Mouse (Mus musculus) lung, embryonic 14.5 days (tissue): ENCODE results near the gene Dgcr8. TPM values are rescaled to one million over a fixed set of nuclear protein-coding genes. Genes with fewer than 3 reads are reported as not detected.

Experiments used
- ATAC-seq: fragments of 200-750 bp; cut with Nextera tagmentation; 2 replicates; pipeline ENCODE4 v1.8.0; 2017; ENCODE audit warnings: mild to moderate bottlenecking, moderate TSS enrichment, moderate library complexity; ENCODE audit not compliant: insufficient read depth
- DNase-seq: peaks from one replicate; pipeline ENCODE4 v3.0.0-alpha.2; 2015
- H3K27ac ChIP-seq: fragments of 300-500 bp; sonication (generic); 2 replicates; pipeline ENCODE4 v1.5.1; 2014; ENCODE audit warnings: low read depth, mild to moderate bottlenecking, moderate library complexity
- H3K27me3 ChIP-seq: fragments of 300-500 bp; sonication (generic); 2 replicates; pipeline ENCODE4 v1.6.1; 2014; ENCODE audit warnings: low read length, control low read depth; ENCODE audit not compliant: insufficient read depth
- H3K36me3 ChIP-seq: fragments of 300-500 bp; sonication (generic); 2 replicates; pipeline ENCODE4 v1.6.1; 2014; ENCODE audit warnings: control low read depth; ENCODE audit not compliant: insufficient read depth
- H3K4me1 ChIP-seq: fragments of 300-500 bp; sonication (generic); 2 replicates; pipeline ENCODE4 v1.6.1; 2014; ENCODE audit warnings: antibody characterized with exemption, control low read depth; ENCODE audit not compliant: insufficient read depth
- H3K4me2 ChIP-seq: fragments of 300-500 bp; sonication (generic); 2 replicates; pipeline ENCODE4 v1.6.1; 2014; ENCODE audit warnings: mild to moderate bottlenecking
- H3K4me3 ChIP-seq: fragments of 300-500 bp; sonication (generic); 2 replicates; pipeline ENCODE4 v1.5.1; 2014; ENCODE audit warnings: low read depth, low read length
- H3K9ac ChIP-seq: fragments of 300-500 bp; sonication (generic); 2 replicates; pipeline ENCODE4 v1.6.1; 2014
- H3K9me3 ChIP-seq: fragments of 300-500 bp; sonication (generic); 2 replicates; pipeline ENCODE4 v1.6.1; 2016; ENCODE audit warnings: low read depth, low read length, control low read depth
- CTCF ChIP-seq: IDR thresholded peaks from 2 replicates; pipeline ENCODE4 v1.5.1; 2016; ENCODE audit warnings: antibody characterized with exemption, low read depth
- WGBS: fragments of 180-500 bp; shearing (Covaris S2); extraction: QIAGEN DNeasy Blood & Tissue Kit; methylation state at CpG from one replicate; pipeline ENCODE4 v1.1.7; 2014; 5-methylcytosine and 5-hydroxymethylcytosine counted together
- polyA plus RNA-seq: library from polyadenylated mRNA; unstranded; fragments of >200 nt; fragmentation: Nextera tagmentation; extraction: Ambion mirVana; gene quantifications from 2 replicates; pipeline ENCODE4 v1.2.1, GENCODE M21; 2014

The Dgcr8 gene
- polyA plus RNA-seq, 1 experiment from 2014 or later = 44.4 TPM

DNA sequence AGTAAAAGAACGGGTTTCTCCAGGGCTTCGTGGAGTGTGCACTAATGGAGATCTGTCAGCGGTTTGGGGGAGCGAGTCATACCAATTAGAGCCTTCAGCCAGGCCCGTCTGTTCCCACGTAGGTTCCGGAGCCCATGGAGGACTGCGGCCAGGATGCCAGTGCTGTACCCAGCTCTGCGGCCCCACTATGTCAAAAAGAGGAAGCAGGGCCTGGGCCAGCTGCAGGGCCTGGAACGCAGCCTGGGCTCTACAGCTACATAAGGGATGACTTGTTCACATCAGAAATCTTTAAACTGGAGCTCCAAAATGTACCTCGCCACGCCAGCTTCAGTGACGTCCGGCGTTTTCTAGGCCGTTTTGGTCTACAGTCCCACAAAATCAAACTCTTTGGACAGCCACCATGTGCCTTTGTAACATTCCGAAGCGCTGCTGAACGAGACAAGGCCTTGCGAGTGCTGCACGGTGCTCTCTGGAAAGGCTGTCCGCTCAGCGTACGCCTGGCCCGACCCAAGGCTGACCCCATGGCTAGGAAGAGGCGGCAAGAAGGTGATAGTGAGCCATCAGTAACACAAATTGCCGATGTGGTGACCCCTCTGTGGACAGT is 39.6 kb downstream of the Dgcr8 start:
- peak overlapping the region; percentile 91 for H3K27ac ChIP-seq
- peak overlapping the region; percentile 80 for H3K4me2 ChIP-seq
- peak; percentile 54 for DNase-seq
- H3K9ac ChIP-seq = peak overlapping the region; percentile 82
- peaks cover 12% of the 10 kb centered on the region; the same call in 1 of the 2 replicates for H3K4me1 ChIP-seq
- no peak for TF ChIP-seq CTCF
- ATAC-seq = peak; percentile 8
- H3K9me3 ChIP-seq = no peaks in the 10 kb centered on the region
- H3K36me3 ChIP-seq = peaks cover 68% of the 10 kb centered on the region
- WGBS = 3% methylated on average over 27 of the region's 27 CpGs
- peak overlapping the region; percentile 97 for H3K4me3 ChIP-seq
- no peaks in the 10 kb centered on the region for H3K27me3 ChIP-seq

DNA sequence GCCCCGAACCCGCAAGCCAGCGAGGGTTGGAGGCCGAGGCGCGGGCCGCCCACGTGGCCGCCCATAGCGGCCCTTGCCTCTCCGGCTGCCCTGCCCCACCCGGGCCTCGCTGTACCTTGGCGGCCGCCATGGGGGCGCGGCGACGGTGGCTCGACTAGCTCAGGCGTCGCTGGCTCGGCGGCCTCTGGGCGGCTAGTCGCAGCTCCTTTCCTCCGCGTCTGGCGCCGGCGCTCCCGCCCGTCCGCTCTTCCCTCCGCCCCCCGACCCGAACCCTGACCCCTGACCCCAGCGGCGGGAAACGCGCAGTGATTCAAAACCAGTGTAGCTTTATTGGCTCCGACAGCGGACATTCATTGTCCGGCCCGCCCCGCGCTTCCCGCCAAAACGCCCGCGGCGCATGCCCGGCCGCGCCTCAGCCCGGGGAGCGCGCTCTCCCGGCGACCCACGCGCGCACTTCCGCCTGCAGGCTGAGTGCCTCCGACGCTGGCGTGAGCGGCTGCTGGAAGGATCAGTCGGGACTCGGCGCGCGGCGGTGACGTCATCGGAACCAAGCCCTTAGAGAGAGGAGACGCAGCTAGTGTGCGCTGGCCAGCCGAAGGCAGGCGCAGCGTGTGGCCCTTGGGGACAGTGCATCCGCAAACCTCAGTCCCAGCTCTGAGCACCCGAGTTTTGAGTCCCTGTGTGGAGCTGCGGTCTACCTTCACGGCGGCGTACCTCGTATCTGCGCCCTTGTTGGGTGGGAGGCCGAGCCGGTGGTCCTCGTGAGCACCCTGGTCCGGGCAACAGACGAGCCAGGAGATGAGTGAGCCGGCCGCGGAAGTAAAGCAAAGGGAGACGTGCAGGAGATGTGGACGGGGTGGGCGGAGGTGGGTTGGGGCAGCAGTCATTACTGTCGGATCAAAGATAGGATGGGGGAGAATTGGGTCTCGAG is 40.3 kb downstream of the Dgcr8 start, which contains the start of the genes Trmt2a and Ranbp1:
Gene Trmt2a, plus strand, starts transcription at position 247 of the 931 bp plus-strand sequence.
Gene Ranbp1, minus strand, starts transcription at position 300 of the 931 bp plus-strand sequence.
- H3K27ac ChIP-seq = peak within 1 kb of the TSS; percentile 91
- H3K4me2 ChIP-seq = peak within 1 kb of the TSS; percentile 80
- ATAC-seq = peak; percentile 96
- H3K4me1 ChIP-seq = peaks cover 12% of the 10 kb centered on the region; the same call in 1 of the 2 replicates
- no peak; the same call in none of the 2 replicates for TF ChIP-seq CTCF
- H3K27me3 ChIP-seq = no peaks in the 10 kb centered on the region
- H3K9me3 ChIP-seq = no peaks in the 10 kb centered on the region
- H3K36me3 ChIP-seq = peaks cover 68% of the 10 kb centered on the region
- H3K9ac ChIP-seq = peak within 1 kb of the TSS; percentile 95
- H3K4me3 ChIP-seq = peak within 1 kb of the TSS; percentile 97
- DNase-seq = peak; percentile 100
- under 1% methylated on average over 102 of the region's 102 CpGs for WGBS

DNA sequence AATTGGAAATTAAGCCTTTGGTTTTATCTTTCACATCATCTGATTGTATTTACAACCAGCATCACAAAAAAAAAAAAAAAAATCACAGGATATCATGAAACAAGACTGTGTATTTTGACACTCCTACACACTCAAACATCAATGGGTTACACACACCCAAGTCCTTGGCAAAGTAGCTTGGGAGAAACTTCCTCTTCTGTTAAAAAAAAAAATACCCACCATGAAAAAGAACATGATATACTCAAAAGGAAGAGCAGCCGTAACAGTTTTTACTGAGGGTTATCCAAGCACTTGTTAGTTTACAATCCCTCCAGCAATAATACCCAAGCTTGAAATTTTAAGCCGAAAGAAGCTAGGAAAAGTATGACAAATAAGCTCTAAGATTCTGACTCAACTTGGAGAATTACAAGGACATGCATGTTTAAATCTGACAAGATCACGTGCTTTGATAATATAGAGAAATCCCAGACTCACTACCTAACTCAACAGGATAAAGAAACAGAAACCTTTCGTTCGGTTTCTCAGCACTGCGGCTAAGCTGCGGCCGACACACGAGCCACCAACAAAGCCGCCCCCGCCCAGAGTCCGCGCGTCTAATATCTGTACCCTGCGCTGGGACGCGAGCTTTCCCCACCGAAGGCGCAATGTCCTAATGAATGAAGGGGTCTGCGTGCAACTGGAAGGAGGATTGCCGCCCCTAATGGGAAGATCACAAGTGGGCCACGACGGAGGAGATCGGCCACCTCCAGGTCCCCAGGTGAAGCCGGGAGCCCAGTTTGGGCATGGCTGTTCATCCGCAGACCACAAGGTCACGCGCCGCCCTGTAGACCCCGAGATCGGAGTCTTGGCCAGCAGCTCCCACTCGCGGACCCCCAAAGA is 41.3 kb downstream of the Dgcr8 start:
- peaks cover 68% of the 10 kb centered on the region for H3K36me3 ChIP-seq
- DNase-seq = peak; percentile 60

GRCm38 (mm10) chr16:18241581-18241980 is 47.5 kb downstream of the Dgcr8 start:
- no peak overlapping the region for H3K4me3 ChIP-seq
- no peak for DNase-seq
- H3K4me2 ChIP-seq = no peak overlapping the region
- H3K4me1 ChIP-seq = peaks cover under 1% of the 10 kb centered on the region; the same call in 1 of the 2 replicates
- H3K27me3 ChIP-seq = no peaks in the 10 kb centered on the region
- H3K36me3 ChIP-seq = peaks cover 88% of the 10 kb centered on the region
- no peak for ATAC-seq
- no peak overlapping the region for H3K27ac ChIP-seq
- no peaks in the 10 kb centered on the region for H3K9me3 ChIP-seq
- no peak overlapping the region for H3K9ac ChIP-seq
- no peak for TF ChIP-seq CTCF
- WGBS = 91% methylated on average over 10 of the region's 10 CpGs

More for the DNA sequence above, 41.3 kb downstream of the Dgcr8 start:
- Histone ChIP-seq H3K9me3 (no peaks in the 10 kb centered on the region), H3K4me1 (peaks cover 12% of the 10 kb centered on the region; the same call in 1 of the 2 replicates), H3K4me2 (peak overlapping the region; percentile 80), H3K27me3 (no peaks in the 10 kb centered on the region), H3K4me3 (peak overlapping the region; percentile 97), H3K27ac (peak overlapping the region; percentile 91), H3K9ac (peak overlapping the region; percentile 95)
- TF ChIP-seq CTCF = no peak
- under 1% methylated on average over 33 of the region's 33 CpGs for WGBS
- peak; percentile 0; the same call in 1 of the 2 replicates for ATAC-seq

GRCm38 (mm10) chr16:18236676-18237501 is 52.2 kb downstream of the Dgcr8 start:
- Histone ChIP-seq H3K36me3 (peaks cover 41% of the 10 kb centered on the region), H3K4me1 (peaks cover 6% of the 10 kb centered on the region; the same call in 1 of the 2 replicates), H3K27me3 (no peaks in the 10 kb centered on the region), H3K4me3 (peak overlapping the region; percentile 83; the same call in 1 of the 2 replicates), H3K27ac (peak overlapping the region; percentile 89; the same call in 1 of the 2 replicates), H3K9ac (no peak overlapping the region; the same call in 1 of the 2 replicates), H3K4me2 (peak overlapping the region; percentile 83; the same call in 1 of the 2 replicates), H3K9me3 (no peaks in the 10 kb centered on the region)
- WGBS = 70% methylated on average over 7 of the region's 7 CpGs
- no peak for TF ChIP-seq CTCF
- no peak for DNase-seq
- no peak for ATAC-seq
